Mouse (Mus musculus) monocyte, adult 59 days (primary cell): ENCODE data around the gene Cdkn3. TPM values are rescaled to one million over a fixed set of nuclear protein-coding genes. Genes with fewer than 3 reads are reported as not detected.

Experiments used
- total RNA-seq, 2 experiments: library from RNA; stranded (reverse); gene quantifications; one replicate each; pipeline ENCODE4 v1.2.4; 2023

The Cdkn3 gene
- total RNA-seq = 1 to 10 TPM; 2.7 to 8.0 TPM

GRCm38 (mm10) chr14:46760355-46761029, at the start of gene Cdkn3:
Gene Cdkn3, plus strand, starts transcription at chr14:46760541.

GRCm38 (mm10) chr14:46787787-46788504, 27.6 kb downstream of the Cdkn3 start, which contains the start of gene Cnih1:
Gene Cnih1, minus strand, starts transcription at chr14:46788411.

Other genes starting within 250 kb of the Cdkn3 start
- 10 to 100 TPM; 26.0 to 28.4 TPM for gene Cnih1, start 27.9 kb downstream of the Cdkn3 start, total RNA-seq
- gene Gmfb, start 61.7 kb downstream of the Cdkn3 start, total RNA-seq = 10 to 100 TPM; 92.8 to 94.9 TPM
- 10 to 100 TPM; 24.8 to 33.2 TPM for gene Cgrrf1, start 71.6 kb downstream of the Cdkn3 start, total RNA-seq
- gene Samd4, start 122.3 kb downstream of the Cdkn3 start, total RNA-seq = 1 to 10 TPM; 7.2 to 7.7 TPM